Mouse (Mus musculus): ENCODE data around the gene Rbm45. TPM values are rescaled to one million over a fixed set of nuclear protein-coding genes. Genes with fewer than 3 reads are reported as not detected.

Rbm45 gene
- polyA plus RNA-seq, 1 experiment from 2014 or later, result 13.5 TPM

DNA sequence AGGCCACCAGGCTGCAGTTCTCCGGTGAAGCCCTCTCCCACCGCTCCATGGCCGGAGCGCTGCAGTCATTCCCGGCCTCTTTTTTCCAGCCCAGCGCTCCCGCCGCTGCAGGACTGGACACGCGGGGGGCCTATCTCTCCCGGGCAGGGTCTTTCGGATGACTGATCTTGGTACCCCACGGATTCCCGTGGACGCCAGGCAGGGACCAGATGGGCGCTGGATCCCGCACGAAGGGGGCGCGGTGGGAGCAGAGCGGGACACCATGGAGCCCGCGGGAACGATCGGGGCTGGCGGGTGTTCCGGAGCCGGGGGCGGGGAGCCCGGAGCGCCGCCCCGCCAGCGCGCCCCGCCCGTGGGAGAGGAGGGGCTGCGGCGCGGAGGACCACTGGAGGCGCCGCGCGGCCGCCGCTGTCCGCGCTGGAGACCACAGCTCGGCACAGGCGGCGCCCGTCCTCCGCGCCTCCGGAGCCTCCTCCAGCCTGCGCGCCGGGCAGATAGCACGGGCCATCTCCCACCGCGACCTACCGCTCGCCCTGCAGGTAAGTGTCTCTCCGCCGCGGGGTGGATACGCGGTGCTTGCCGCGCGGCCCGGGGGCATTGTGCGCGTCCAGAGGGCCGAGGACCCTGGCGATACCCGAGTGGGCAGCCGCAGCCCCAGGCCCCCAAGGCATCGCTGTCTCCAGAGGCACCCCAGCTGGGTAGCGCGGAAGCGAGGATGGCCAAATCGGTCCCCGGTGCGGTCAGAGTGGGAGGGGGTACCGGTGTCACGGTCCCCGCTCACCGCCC is 36.6 kb downstream of the Rbm45 start, which contains the start of gene Osbpl6:
Gene Osbpl6 (plus strand): TSS at position 358 of the 786 bp plus-strand sequence.
- no peaks in the 10 kb centered on the region for H3K36me3 ChIP-seq (replicated peaks)
- H3K4me3 ChIP-seq (replicated peaks), result peak within 1 kb of the TSS; percentile 89
- WGBS, result under 1% methylated on average over 77 of the region's 89 CpGs
- ATAC-seq (ENCODE audit: low FRiP score), result peak; percentile 95
- peaks cover 28% of the 10 kb centered on the region for H3K27me3 ChIP-seq
- H3K9ac ChIP-seq, result peak within 1 kb of the TSS; percentile 80
- peaks cover 14% of the 10 kb centered on the region for H3K4me1 ChIP-seq
- peak within 1 kb of the TSS; percentile 83 for H3K4me2 ChIP-seq
- H3K27ac ChIP-seq, result peak within 1 kb of the TSS; percentile 70
- H3K9me3 ChIP-seq, result no peaks in the 10 kb centered on the region

DNA sequence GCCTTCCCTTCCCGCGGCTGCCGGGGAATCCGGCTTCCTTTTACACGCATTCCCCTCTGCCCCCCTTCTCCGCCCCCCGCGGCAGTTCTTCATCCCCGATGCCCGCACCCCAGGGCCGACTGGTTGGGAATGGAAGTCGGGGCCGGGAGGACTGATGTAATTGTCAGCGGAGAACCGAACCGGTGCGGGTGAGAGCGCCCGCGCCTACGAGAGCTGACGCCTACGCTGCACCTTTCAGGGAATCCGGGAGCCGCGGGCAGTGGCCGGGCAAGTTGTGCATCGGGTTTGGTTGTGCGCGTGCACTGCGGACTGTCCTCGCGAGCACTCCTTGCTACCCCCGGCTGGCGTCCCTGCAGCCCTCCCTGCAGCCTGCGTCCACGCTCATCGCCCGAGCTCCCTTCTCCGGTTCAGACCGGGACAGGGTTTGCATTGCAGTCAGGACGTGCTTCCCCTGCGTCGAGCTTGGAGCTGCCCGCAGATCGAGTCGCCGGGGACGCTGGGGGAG is 37.2 kb downstream of the Rbm45 start:
- H3K36me3 ChIP-seq (replicated peaks), result no peaks in the 10 kb centered on the region
- WGBS, result under 1% methylated on average over 49 of the region's 49 CpGs
- peaks cover 14% of the 10 kb centered on the region for H3K4me1 ChIP-seq
- peak; percentile 70 for ATAC-seq (ENCODE audit: low FRiP score)
- peaks cover 28% of the 10 kb centered on the region for H3K27me3 ChIP-seq
- H3K9ac ChIP-seq, result peak overlapping the region; percentile 80
- H3K9me3 ChIP-seq, result no peaks in the 10 kb centered on the region
- peak overlapping the region; percentile 83 for H3K4me2 ChIP-seq
- peak overlapping the region; percentile 89 for H3K4me3 ChIP-seq (replicated peaks)
- peak overlapping the region; percentile 70 for H3K27ac ChIP-seq

DNA sequence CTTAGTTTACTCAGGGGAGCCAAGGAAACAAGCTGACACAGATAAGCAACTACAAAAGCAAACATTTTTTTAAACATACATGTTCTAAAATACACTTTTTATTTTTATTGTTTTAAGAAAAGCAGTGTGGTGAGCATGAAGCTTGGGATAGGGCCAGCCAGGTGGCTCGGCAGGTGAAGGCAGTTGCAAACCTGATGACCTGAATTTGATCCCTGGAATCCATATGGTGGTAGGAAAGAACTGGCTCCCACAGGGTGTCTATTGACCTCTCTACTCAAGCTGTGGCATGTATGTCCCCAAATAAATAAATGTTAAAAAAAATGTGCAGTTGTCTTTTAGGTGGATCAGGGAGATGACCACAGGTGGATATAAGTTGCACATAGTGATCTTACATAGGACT is 39.7 kb downstream of the Rbm45 start:
- no peak overlapping the region for H3K27ac ChIP-seq
- H3K36me3 ChIP-seq (replicated peaks), result no peaks in the 10 kb centered on the region
- no peaks in the 10 kb centered on the region for H3K9me3 ChIP-seq
- no peak overlapping the region for H3K9ac ChIP-seq
- ATAC-seq (ENCODE audit: low FRiP score), result no peak
- WGBS, result 89% methylated on average over 1 of the region's 1 CpGs
- no peak overlapping the region for H3K4me3 ChIP-seq (replicated peaks)
- H3K4me1 ChIP-seq, result peaks cover 10% of the 10 kb centered on the region
- peaks cover 13% of the 10 kb centered on the region for H3K27me3 ChIP-seq
- no peak overlapping the region for H3K4me2 ChIP-seq

DNA sequence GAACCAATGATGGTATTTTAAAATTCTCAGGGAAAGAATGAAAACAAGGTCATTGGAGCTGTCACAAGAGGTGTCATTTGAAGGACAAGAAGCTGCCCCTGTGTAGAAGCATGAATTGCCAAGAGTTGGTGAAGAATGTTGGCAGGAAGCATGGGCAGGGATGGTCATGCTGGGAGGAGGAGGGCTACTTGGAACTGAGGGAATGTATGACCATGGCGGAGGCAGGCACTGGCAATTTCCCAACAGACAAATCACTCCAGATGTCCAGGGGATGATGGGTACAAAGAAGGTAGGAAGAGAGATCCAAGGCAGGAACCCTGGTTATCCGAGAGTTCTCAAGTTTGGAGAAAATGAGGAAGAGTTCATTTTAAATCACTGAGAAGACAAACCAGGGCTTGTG is 40.2 kb downstream of the Rbm45 start:
- Histone ChIP-seq H3K36me3 (replicated peaks) (no peaks in the 10 kb centered on the region), H3K27me3 (peaks cover 9% of the 10 kb centered on the region), H3K4me1 (peaks cover 10% of the 10 kb centered on the region), H3K9ac (no peak overlapping the region), H3K9me3 (no peaks in the 10 kb centered on the region), H3K4me3 (replicated peaks) (no peak overlapping the region), H3K4me2 (no peak overlapping the region), H3K27ac (no peak overlapping the region)
- no peak for ATAC-seq (ENCODE audit: low FRiP score)
- WGBS, result 91% methylated on average over 2 of the region's 2 CpGs

DNA sequence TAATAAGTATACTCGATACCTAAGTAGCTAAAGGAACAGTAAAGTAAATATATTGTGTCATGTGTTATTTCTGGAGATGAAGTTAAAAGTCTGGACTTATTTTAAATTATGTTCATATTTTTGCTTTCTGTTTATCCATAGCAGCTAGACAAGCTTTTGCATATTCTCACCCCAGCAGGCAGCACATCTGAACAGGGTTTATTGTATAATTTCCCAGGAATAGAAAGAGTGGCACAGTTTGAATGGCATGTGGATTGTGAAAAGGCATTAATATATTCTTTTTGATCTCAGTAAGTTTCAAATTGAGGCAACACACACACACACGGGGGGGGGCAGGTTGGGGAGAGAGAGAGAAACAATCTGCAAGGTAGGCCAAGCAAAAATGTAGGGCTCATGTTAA is 43.1 kb downstream of the Rbm45 start:
- WGBS, result 76% methylated on average over 2 of the region's 2 CpGs
- no peaks in the 10 kb centered on the region for H3K27me3 ChIP-seq
- no peaks in the 10 kb centered on the region for H3K9me3 ChIP-seq
- H3K4me3 ChIP-seq (replicated peaks), result no peak overlapping the region
- H3K27ac ChIP-seq, result no peak overlapping the region
- H3K36me3 ChIP-seq (replicated peaks), result no peaks in the 10 kb centered on the region
- no peak overlapping the region for H3K9ac ChIP-seq
- H3K4me2 ChIP-seq, result no peak overlapping the region
- ATAC-seq (ENCODE audit: low FRiP score), result no peak
- H3K4me1 ChIP-seq, result no peaks in the 10 kb centered on the region

DNA sequence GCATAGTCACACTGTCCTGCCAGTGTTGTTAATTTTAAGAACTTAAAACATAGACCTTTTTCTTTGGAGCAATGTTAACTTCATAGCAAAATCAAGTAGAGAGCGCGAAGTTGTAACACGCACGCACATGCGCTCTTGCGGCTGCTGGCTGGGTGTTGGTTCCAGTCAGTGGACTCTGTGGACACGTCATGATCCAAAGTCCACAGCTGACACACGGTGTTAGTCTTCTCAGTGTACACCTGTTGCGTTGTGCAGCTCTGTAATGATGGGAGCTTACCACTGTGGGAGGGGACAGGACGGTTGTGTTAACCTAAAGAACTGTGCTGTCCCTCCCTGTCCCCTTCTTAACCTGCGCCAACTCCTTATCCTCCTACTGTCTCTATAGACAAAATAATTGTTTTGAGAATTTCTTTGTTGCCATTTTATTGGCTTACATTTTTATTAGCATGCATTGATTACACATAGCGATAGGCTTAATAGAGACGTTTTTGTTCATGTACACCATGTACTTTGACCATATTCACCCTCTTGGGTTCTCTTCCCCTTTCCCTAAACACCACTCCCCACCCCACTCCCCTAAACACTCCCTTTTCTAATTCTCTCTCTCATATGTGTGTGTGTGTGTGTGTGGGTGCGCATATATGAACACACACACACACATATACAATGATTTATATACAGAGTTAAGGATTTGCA is 47.8 kb downstream of the Rbm45 start:
- Histone ChIP-seq H3K9ac (no peak overlapping the region), H3K9me3 (no peaks in the 10 kb centered on the region), H3K4me1 (no peaks in the 10 kb centered on the region), H3K36me3 (replicated peaks) (no peaks in the 10 kb centered on the region), H3K4me3 (replicated peaks) (no peak overlapping the region), H3K27ac (no peak overlapping the region), H3K27me3 (peaks cover 6% of the 10 kb centered on the region), H3K4me2 (no peak overlapping the region)
- no peak for ATAC-seq (ENCODE audit: low FRiP score)
- 93% methylated on average over 14 of the region's 14 CpGs for WGBS

DNA sequence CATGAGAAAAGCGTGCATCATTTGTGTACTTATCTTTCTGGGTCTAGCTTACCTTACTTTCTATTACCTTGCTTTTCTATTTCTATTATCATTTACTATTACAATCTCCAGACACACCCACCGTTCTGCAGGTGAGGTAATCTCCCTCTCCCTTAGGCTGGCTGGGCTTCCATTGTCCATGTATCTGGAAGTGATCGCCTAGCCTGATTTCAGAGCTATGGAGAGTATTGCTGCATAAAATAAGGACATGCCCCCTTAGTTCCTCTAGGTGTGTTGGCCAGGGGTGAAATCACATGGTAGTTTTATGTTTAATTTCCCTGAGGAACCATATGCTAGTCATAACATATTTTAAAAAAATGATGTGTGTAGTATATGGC is 48.3 kb downstream of the Rbm45 start:
- WGBS, result 94% methylated on average over 3 of the region's 3 CpGs
- no peaks in the 10 kb centered on the region for H3K36me3 ChIP-seq (replicated peaks)
- H3K9me3 ChIP-seq, result no peaks in the 10 kb centered on the region
- no peak overlapping the region for H3K9ac ChIP-seq
- H3K4me2 ChIP-seq, result no peak overlapping the region
- no peaks in the 10 kb centered on the region for H3K4me1 ChIP-seq
- no peak overlapping the region for H3K27ac ChIP-seq
- H3K27me3 ChIP-seq, result peaks cover 8% of the 10 kb centered on the region
- H3K4me3 ChIP-seq (replicated peaks), result no peak overlapping the region
- no peak for ATAC-seq (ENCODE audit: low FRiP score)

DNA sequence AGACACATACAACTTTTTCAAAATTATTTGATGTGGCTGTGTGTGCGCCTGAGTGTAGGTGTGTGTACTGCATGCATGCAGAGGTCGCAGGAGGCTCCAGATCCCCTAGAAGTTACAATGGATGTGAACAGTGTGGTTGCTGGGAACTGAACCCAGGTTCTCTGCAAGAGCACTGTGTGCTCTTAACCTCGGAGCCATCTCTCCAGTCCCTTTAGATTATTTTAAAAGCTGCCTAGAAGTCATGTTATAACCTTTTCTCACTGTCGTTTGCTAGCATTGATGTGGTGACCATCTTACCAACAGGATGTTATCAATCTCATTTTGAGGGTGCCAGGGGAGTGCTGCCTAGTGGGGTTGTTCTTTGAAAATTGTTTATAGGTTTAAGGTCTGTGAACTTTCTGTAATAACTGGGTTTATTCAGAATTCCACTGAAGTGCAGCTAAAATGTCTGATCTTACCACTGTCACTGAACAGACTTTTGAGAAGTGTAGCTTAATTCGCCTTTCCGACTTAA is 51.7 kb downstream of the Rbm45 start:
- peaks cover 4% of the 10 kb centered on the region; the same call in 1 of the 2 replicates for H3K4me1 ChIP-seq
- no peak for ATAC-seq (ENCODE audit: low FRiP score)
- peaks cover 8% of the 10 kb centered on the region for H3K27me3 ChIP-seq
- H3K27ac ChIP-seq, result no peak overlapping the region
- H3K9me3 ChIP-seq, result no peaks in the 10 kb centered on the region
- H3K36me3 ChIP-seq (replicated peaks), result no peaks in the 10 kb centered on the region
- no peak overlapping the region for H3K4me3 ChIP-seq (replicated peaks)
- H3K9ac ChIP-seq, result no peak overlapping the region
- H3K4me2 ChIP-seq, result no peak overlapping the region
- WGBS, result 79% methylated on average over 6 of the region's 6 CpGs

DNA sequence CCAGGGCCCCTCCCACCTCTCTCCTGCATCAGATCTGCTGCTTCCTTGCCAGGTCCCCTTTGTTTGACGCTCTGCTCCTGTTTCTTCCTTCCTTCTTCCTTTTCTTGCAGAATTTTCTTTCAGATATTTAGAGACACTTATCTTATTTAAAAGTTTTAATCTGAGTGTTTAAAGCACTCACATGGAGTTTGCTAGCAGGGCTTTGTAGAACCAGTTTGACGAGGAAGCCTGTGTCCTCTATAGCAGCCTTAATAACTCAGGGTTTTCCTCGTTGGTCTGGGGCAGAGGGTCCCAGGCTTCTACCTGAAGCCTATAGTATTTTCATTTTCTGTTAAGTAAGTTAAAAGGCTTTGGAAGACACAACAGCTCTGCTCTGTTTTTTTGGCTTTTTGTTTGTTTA is 57.0 kb downstream of the Rbm45 start:
- H3K9me3 ChIP-seq, result no peaks in the 10 kb centered on the region
- no peak overlapping the region for H3K4me2 ChIP-seq
- H3K4me3 ChIP-seq (replicated peaks), result no peak overlapping the region
- no peak overlapping the region for H3K27ac ChIP-seq
- H3K9ac ChIP-seq, result no peak overlapping the region
- 68% methylated on average over 3 of the region's 3 CpGs for WGBS
- no peak for ATAC-seq (ENCODE audit: low FRiP score)
- H3K36me3 ChIP-seq (replicated peaks), result no peaks in the 10 kb centered on the region
- peaks cover 4% of the 10 kb centered on the region; the same call in 1 of the 2 replicates for H3K4me1 ChIP-seq
- H3K27me3 ChIP-seq, result peaks cover 5% of the 10 kb centered on the region

DNA sequence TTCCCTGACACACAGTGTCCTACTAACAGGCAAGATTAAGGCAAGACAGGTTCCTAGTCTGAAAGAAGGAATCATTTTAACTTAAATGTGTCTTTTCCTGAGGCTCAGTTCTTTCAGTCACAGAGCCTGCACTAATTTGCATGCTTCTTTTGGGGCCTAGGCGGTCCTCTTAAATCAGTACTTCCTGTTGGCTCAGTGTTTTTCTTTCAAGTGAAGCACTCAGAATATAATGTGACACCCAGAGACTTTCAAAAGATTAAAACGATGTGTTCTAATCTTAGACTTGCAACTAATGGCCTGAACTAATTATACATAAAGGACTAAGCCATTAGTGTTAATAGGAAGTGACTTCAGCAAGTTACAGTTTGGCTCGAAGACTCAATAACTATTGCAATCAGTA is 59.5 kb downstream of the Rbm45 start:
- Histone ChIP-seq H3K9ac (no peak overlapping the region), H3K4me1 (no peaks in the 10 kb centered on the region), H3K4me2 (no peak overlapping the region), H3K9me3 (no peaks in the 10 kb centered on the region), H3K4me3 (replicated peaks) (no peak overlapping the region), H3K27me3 (no peaks in the 10 kb centered on the region), H3K36me3 (replicated peaks) (no peaks in the 10 kb centered on the region), H3K27ac (no peak overlapping the region)
- WGBS, result 49% methylated on average over 3 of the region's 3 CpGs
- ATAC-seq (ENCODE audit: low FRiP score), result no peak

DNA sequence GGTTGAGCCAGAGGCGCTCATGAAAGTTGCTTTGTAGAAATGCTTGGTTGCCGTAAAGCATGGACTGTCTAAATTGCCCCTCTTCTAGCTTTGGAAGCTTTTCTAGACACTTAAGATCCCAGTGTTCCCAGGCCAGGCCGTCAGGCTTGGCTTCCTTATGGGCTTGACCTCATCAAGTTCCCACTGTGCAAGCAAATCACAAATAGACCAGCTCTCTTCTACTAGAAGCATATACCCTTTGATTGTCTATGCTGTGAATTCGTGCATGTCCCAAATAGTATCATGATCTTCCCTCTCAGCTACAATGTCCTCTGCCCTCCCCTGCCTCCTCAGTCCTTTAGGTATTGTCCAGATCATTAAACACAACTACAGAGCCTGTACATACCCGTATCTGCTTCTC is 60.1 kb downstream of the Rbm45 start:
- WGBS, result 82% methylated on average over 5 of the region's 5 CpGs
- Histone ChIP-seq H3K4me3 (replicated peaks) (no peak overlapping the region), H3K4me2 (no peak overlapping the region), H3K27ac (no peak overlapping the region), H3K9ac (no peak overlapping the region), H3K27me3 (no peaks in the 10 kb centered on the region), H3K36me3 (replicated peaks) (no peaks in the 10 kb centered on the region), H3K4me1 (no peaks in the 10 kb centered on the region), H3K9me3 (no peaks in the 10 kb centered on the region)
- ATAC-seq (ENCODE audit: low FRiP score), result no peak

DNA sequence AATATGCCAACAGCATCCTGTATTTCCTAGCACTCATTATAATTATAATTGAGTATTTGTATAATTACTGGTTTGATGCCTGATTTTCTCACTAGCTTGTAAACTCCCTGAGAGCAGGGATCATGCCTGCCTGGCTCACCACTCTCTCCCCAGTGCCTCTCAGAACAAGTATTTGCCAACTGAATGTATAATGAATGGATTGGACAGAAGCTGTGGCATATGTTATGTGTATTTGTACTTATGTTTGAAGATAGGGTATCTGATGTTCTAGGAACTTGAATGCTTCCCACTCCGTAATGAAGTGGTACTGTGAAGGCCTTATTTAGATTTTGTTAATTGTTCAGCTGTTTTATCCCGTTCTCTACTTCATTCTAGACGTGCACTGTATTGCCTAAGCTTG is 60.8 kb downstream of the Rbm45 start:
- no peaks in the 10 kb centered on the region for H3K27me3 ChIP-seq
- H3K27ac ChIP-seq, result no peak overlapping the region
- no peak overlapping the region for H3K4me3 ChIP-seq (replicated peaks)
- no peaks in the 10 kb centered on the region for H3K36me3 ChIP-seq (replicated peaks)
- H3K4me2 ChIP-seq, result no peak overlapping the region
- no peak overlapping the region for H3K9ac ChIP-seq
- no peaks in the 10 kb centered on the region for H3K9me3 ChIP-seq
- H3K4me1 ChIP-seq, result no peaks in the 10 kb centered on the region
- no peak for ATAC-seq (ENCODE audit: low FRiP score)
- WGBS, result 84% methylated on average over 3 of the region's 3 CpGs
